Mouse (Mus musculus): ENCODE data around the gene Wdr95. TPM values are rescaled to one million over a fixed set of nuclear protein-coding genes. Genes with fewer than 3 reads are reported as not detected.
A peak's percentile ranks its signal among the peaks of the same experiment; 100 is the strongest.

Wdr95 gene
- total RNA-seq, 1 experiment from 2014 or later: not detected

- no peak for DNase-seq
Observed at GRCm38 (mm10) chr5:149623815-149624675, 95.6 kb downstream of the Wdr95 start.

- DNase-seq: no peak
Observed at GRCm38 (mm10) chr5:149625547-149625946, 97.1 kb downstream of the Wdr95 start.

DNA sequence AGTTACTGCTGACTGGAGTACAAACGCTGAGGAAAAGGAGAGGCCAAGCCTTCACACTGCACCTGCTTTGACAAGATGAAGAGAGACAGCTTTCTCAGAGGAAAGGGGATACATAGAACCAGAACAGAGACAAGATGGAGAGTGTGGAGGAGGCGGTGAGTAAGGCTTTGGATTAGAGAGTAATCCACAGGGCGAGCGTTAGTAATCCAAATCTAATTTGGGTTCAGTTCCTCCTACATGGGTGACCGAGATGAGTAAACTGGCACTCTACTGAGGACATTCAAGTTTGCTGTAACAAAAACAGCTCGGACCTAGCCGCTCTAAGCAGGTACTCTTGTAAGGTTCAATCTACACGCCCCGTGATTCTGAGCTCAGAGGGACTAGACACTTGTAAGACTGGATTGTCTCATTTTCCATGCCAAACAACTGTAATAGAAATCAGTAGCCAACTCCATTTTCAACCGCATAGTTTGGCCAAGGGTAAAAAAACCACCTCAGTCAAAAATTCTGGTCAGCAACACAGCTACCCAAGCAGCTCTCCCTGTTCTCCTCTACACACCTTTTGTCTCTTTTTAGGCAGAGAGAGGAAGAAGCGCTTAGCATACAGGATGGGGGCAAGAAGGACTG lies 106.0 kb downstream of the Wdr95 start:
- DNase-seq: no peak

GRCm38 (mm10) chr5:149635556-149635955 lies 107.1 kb downstream of the Wdr95 start:
- no peak for DNase-seq

GRCm38 (mm10) chr5:149636075-149636920 lies 107.8 kb downstream of the Wdr95 start, which contains the start of gene Hsph1:
Gene Hsph1 (minus strand): TSS chr5:149636376.
- DNase-seq: peak; percentile 96

GRCm38 (mm10) chr5:149637306-149637705 lies 108.8 kb downstream of the Wdr95 start:
- DNase-seq: no peak

DNA sequence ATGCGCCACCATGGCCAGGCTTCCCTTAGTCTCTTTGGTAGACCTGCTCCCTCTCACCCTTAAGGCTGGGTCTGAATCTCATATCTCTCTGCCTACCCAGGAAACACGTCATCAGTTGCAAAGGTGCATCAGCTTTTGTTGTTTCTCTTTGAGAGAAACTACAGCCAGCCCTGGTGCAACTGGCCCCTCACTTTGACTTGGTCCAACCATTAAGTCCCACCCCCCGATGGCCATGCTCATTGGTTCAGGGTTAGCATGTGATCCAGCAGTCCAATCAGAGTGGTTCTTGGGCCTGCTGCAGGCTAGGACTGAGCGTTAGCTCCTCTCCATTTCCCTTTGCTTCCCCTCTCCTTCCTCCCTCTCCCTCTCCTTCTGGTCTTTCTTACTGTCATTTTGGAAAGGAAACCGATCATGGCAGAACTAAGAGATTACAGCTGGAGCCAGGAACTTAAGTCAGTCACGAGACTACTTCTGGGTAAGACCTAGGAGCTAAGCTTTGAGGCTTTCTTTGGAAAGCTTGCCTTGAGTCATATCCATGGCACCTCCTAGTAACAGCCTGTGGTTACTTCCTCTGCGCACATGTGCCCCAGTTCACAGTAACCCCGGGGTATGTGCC lies 112.9 kb downstream of the Wdr95 start:
- no peak for DNase-seq

GRCm38 (mm10) chr5:149642366-149642765 lies 113.9 kb downstream of the Wdr95 start:
- no peak for DNase-seq

GRCm38 (mm10) chr5:149642783-149643509 lies 114.5 kb downstream of the Wdr95 start:
- DNase-seq: no peak

- DNase-seq: no peak
Observed at GRCm38 (mm10) chr5:149647367-149648115, 119.1 kb downstream of the Wdr95 start.

DNA sequence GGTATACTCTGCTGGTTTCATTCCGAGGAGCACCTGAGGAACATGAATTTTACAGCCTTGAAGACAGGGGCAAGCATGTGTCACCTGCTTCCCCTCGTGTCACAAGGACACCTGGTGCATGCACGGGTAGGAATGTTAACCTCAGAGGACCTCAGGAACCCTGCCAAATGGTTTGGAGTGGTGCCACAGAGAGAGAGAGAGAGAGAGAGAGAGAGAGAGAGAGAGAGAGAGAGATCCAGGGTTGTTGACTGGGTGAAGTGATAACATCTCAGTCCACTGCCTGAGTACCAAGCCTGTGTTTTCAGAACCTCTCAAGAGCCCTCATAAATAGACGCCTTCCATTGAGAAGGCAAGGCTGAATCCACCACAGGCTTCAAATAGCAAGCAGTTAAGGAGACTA lies 119.7 kb downstream of the Wdr95 start:
- DNase-seq: no peak

DNA sequence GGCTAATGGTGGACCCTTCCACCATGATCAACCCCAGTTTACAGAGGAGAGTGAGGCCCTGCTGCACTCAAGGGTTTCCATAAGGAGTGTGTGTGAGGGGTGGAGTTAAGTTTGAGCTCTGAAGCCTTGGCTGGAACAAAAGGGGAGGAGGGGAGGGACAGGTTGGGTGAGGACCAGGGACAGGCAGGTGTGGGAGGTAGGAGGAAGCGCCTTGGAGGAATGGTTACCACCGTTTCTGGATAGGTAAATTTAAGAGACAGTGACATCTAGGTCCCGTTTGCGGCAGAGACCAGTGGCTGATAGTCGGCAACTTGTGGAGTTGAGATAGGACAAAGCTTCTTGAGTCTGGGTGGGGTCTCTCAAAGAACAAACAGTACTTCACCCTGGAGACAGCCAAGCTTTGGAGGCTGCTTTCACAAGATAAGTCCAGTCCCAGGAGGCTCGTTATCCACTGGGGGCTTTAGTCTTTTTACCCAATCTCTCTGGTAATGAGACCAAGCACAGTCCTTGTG lies 120.5 kb downstream of the Wdr95 start:
- DNase-seq: no peak

GRCm38 (mm10) chr5:149649499-149650178 lies 121.2 kb downstream of the Wdr95 start:
- no peak for DNase-seq

DNA sequence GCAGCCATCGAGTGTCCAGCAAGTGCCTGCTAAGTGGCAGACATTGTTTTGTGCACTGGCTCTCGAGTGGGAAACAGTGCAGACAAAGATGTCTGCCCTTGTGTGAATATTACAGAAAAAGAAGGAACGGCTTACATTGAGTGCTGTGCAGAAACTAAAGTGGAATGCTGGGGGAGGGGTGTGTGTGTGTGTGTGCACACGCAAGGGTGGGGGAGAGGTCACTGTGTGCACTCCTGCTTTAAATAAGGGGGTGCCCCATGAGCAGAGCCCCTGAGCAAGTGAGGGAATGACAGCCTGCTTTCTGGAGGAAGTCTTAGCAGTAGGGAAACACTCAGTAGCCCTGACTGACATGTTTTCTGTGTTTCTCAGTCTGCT lies 121.7 kb downstream of the Wdr95 start:
- DNase-seq: no peak

DNA sequence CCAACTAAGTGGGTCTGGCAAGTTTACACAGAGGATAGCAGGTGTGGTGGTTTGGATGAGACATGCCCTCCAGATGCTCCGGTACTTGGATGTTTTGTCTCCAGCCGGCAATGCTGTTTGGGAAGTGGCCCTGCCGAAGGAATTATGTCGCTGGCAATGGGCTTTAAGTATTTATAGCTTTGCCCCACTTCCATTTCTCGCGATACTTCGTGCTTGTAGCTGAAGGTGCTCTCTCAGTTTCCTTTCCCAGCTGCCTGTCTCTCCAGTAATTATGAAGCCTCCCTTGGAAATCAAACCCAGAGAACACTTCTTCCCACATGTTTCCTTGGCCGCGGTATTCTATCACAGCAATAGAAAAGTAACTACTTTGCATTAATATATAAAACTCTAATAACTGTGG lies 127.2 kb downstream of the Wdr95 start:
- no peak for DNase-seq

- DNase-seq: no peak
Observed at GRCm38 (mm10) chr5:149658022-149658421, 129.5 kb downstream of the Wdr95 start.

DNA sequence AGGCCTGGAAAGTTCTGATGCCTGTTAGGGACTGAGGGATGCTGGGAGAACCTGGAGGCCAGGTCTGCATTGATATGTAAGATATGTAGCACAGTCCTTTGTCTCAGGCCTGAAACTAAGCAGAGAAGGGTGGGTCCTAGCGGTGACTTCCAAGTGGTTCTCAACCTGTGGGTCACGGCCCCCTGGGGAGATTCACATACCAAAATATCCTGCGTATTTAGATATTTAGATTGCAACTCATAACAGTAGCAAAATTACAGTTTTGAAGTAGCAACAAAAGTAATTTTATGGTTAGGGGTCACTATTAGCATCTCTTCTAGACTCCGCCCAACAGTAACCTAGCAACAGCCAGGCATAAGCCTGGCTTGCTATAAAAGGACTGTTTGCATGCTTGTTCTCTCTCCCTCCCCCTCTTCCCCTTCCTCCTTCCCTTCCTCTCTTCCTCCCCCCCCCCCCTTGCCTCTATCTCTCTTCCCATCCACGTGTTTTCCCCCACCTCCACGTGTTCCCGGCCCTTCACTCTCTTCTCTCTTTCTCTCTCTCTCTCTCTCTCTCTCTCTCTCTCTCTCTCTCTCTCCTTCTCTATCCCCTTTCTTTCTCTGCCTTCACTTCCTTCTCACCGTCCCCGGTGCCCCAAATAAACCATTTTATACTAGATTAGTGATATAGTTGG lies 130.4 kb downstream of the Wdr95 start:
- no peak for DNase-seq

- DNase-seq: no peak
Observed at GRCm38 (mm10) chr5:149659414-149659780, 130.9 kb downstream of the Wdr95 start.

DNA sequence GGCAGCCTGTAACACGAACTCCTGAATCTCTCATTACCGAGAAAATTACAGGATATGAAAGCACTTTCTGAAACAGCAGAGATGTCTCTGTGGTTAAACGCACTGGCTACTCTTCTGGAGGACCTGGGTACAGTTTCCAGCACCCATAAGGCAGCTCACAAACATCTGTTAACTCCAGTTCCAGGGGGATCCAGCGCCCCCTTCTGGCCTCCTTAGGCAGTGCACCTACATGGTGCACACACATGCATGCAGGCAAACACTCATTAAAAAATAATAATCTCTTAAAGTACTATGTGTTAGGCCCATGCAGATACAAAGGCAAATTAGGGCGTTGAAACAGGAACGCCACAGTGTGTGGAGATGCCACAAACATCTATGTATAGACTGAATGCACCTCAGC lies 132.9 kb downstream of the Wdr95 start:
- DNase-seq: no peak
